Mouse (Mus musculus) embryonic facial prominence, embryonic 14.5 days (tissue): ENCODE measurements around the gene Snrpd3. TPM values are rescaled to one million over a fixed set of nuclear protein-coding genes. Genes with fewer than 3 reads are reported as not detected.

Experiments used
- ATAC-seq: fragments of 200-750 bp; cut with Nextera tagmentation; 2 replicates; pipeline ENCODE4 v1.8.0; 2017; ENCODE audit warnings: low read depth, moderate number of reproducible peaks, moderate TSS enrichment
- DNase-seq: peaks from one replicate; pipeline ENCODE4 v3.0.0-alpha.2; 2015; ENCODE audit warnings: low spot score
- H3K27ac ChIP-seq: fragments of 300-500 bp; sonication (generic); replicated peaks from 2 replicates; pipeline ENCODE4 v1.5.1; 2014; ENCODE audit warnings: low read depth, mild to moderate bottlenecking, low read length, moderate library complexity
- H3K27me3 ChIP-seq: fragments of 300-500 bp; sonication (generic); replicated peaks from 2 replicates; pipeline ENCODE4 v1.6.1; 2014; ENCODE audit warnings: low read length; ENCODE audit not compliant: control insufficient read depth, insufficient read depth
- H3K36me3 ChIP-seq: fragments of 300-500 bp; sonication (generic); 2 replicates; pipeline ENCODE4 v1.6.1; 2014; ENCODE audit warnings: low read length, mixed read lengths; ENCODE audit not compliant: control insufficient read depth, insufficient read depth
- H3K4me1 ChIP-seq: fragments of 300-500 bp; sonication (generic); 2 replicates; pipeline ENCODE4 v1.6.1; 2014; ENCODE audit warnings: antibody characterized with exemption, low read length; ENCODE audit not compliant: control insufficient read depth, insufficient read depth
- H3K4me2 ChIP-seq: fragments of 300-500 bp; sonication (generic); 2 replicates; pipeline ENCODE4 v1.6.1; 2014; ENCODE audit warnings: low read depth, mild to moderate bottlenecking, low read length, moderate library complexity, mixed read lengths
- H3K4me3 ChIP-seq: fragments of 300-500 bp; sonication (generic); 2 replicates; pipeline ENCODE4 v1.5.1; 2014; ENCODE audit warnings: low read depth, mild to moderate bottlenecking, low read length
- H3K9ac ChIP-seq: fragments of 300-500 bp; sonication (generic); 2 replicates; pipeline ENCODE4 v1.6.1; 2014; ENCODE audit warnings: low read depth, mild to moderate bottlenecking, low read length, moderate library complexity, mixed read lengths
- H3K9me3 ChIP-seq: fragments of 300-500 bp; sonication (generic); 2 replicates; pipeline ENCODE4 v1.6.1; 2016; ENCODE audit warnings: low read length; ENCODE audit not compliant: control insufficient read depth
- WGBS: fragments of 180-500 bp; shearing (Covaris S2); extraction: QIAGEN DNeasy Blood & Tissue Kit; methylation state at CpG from one replicate; pipeline ENCODE4 v1.1.7; 2014; 5-methylcytosine and 5-hydroxymethylcytosine counted together
- polyA plus RNA-seq: library from polyadenylated mRNA; unstranded; fragments of >200 nt; fragmentation: Nextera tagmentation; extraction: Ambion mirVana; gene quantifications from 2 replicates; pipeline ENCODE4 v1.2.1, GENCODE M21; 2014

Snrpd3 gene
- polyA plus RNA-seq, 1 experiment from 2014 or later: 162 TPM

- no peaks in the 10 kb centered on the region for H3K4me1 ChIP-seq
- H3K9me3 ChIP-seq: no peaks in the 10 kb centered on the region
- no peak overlapping the region for H3K27ac ChIP-seq
- no peak overlapping the region for H3K9ac ChIP-seq
- H3K4me3 ChIP-seq: no peak overlapping the region
- DNase-seq (peak; percentile 12), ATAC-seq (no peak)
- WGBS: 74% methylated on average over 11 of the region's 11 CpGs
- H3K36me3 ChIP-seq: no peaks in the 10 kb centered on the region
- H3K27me3 ChIP-seq: no peaks in the 10 kb centered on the region
- no peak overlapping the region for H3K4me2 ChIP-seq
Observed at GRCm38 (mm10) chr10:75482919-75483483, 34.4 kb upstream of the Snrpd3 start.

DNA sequence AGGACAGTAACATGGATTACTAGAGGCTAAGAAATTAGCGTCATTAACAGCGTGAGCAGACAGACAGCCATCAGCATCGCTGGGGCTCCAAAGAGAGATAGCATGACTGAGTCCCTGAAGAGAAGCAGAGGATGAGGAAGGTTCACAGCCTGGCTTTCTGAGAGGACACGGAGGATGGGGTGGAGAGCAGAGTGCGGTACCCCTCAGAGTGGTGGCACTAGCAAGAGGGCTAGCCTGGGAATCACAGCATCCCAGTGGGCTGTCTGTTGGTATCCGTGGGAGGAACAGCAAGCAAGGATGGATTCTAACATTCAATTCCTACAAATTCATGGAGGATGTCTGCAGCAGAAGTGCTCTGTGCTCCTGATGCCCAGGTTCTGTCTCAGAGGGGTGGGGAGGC lies 33.3 kb upstream of the Snrpd3 start:
- Histone ChIP-seq H3K9ac (no peak overlapping the region), H3K4me1 (no peaks in the 10 kb centered on the region), H3K27ac (no peak overlapping the region), H3K4me3 (no peak overlapping the region), H3K27me3 (no peaks in the 10 kb centered on the region), H3K36me3 (no peaks in the 10 kb centered on the region), H3K4me2 (no peak overlapping the region), H3K9me3 (no peaks in the 10 kb centered on the region)
- no peak for DNase-seq
- no peak for ATAC-seq
- WGBS: 87% methylated on average over 6 of the region's 6 CpGs

- WGBS: 64% methylated on average over 6 of the region's 6 CpGs
- Histone ChIP-seq H3K27me3 (no peaks in the 10 kb centered on the region), H3K4me2 (no peak overlapping the region), H3K36me3 (no peaks in the 10 kb centered on the region), H3K9me3 (no peaks in the 10 kb centered on the region), H3K4me3 (no peak overlapping the region), H3K9ac (no peak overlapping the region), H3K4me1 (no peaks in the 10 kb centered on the region), H3K27ac (no peak overlapping the region)
- DNase-seq (no peak), ATAC-seq (no peak)
Observed at GRCm38 (mm10) chr10:75484767-75485166, 32.6 kb upstream of the Snrpd3 start.

- Histone ChIP-seq H3K36me3 (no peaks in the 10 kb centered on the region), H3K27ac (no peak overlapping the region), H3K4me2 (no peak overlapping the region), H3K4me3 (no peak overlapping the region), H3K27me3 (no peaks in the 10 kb centered on the region), H3K9me3 (no peaks in the 10 kb centered on the region), H3K4me1 (no peaks in the 10 kb centered on the region), H3K9ac (no peak overlapping the region)
- ATAC-seq (peak; percentile 67; the same call in 1 of the 2 replicates), DNase-seq (peak; percentile 81)
- 57% methylated on average over 9 of the region's 9 CpGs for WGBS
Observed at GRCm38 (mm10) chr10:75486086-75486979, 31.0 kb upstream of the Snrpd3 start.

DNA sequence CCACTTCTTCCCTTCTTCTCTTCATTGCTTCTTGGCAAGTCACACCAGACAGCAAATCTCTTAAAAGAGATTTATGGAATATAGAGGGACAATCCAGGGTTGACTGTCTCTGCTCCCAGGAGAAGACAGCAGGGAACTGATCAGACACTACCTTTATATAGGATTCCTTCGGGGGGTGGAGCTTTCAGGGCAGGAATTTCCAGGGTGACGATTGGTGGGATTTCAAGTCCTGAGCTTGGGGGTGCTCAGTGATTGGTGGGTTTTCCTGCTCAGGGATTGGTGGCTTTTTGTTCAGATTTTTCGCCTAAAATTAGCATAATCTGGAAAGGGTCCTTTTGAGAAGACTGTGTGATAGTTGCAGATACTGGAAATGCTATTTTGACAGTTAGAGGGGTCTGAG lies 30.2 kb upstream of the Snrpd3 start:
- no peaks in the 10 kb centered on the region for H3K27me3 ChIP-seq
- no peaks in the 10 kb centered on the region for H3K4me1 ChIP-seq
- DNase-seq (no peak), ATAC-seq (no peak)
- 65% methylated on average over 3 of the region's 3 CpGs for WGBS
- H3K9me3 ChIP-seq: no peaks in the 10 kb centered on the region
- H3K4me2 ChIP-seq: no peak overlapping the region
- no peak overlapping the region for H3K9ac ChIP-seq
- H3K4me3 ChIP-seq: no peak overlapping the region
- H3K27ac ChIP-seq: no peak overlapping the region
- no peaks in the 10 kb centered on the region for H3K36me3 ChIP-seq

GRCm38 (mm10) chr10:75489522-75489921 lies 27.8 kb upstream of the Snrpd3 start:
- Histone ChIP-seq H3K4me2 (no peak overlapping the region), H3K9me3 (no peaks in the 10 kb centered on the region), H3K36me3 (no peaks in the 10 kb centered on the region), H3K4me3 (no peak overlapping the region), H3K27ac (no peak overlapping the region), H3K9ac (no peak overlapping the region), H3K4me1 (no peaks in the 10 kb centered on the region), H3K27me3 (no peaks in the 10 kb centered on the region)
- 74% methylated on average over 2 of the region's 2 CpGs for WGBS
- no peak for DNase-seq
- no peak for ATAC-seq

DNA sequence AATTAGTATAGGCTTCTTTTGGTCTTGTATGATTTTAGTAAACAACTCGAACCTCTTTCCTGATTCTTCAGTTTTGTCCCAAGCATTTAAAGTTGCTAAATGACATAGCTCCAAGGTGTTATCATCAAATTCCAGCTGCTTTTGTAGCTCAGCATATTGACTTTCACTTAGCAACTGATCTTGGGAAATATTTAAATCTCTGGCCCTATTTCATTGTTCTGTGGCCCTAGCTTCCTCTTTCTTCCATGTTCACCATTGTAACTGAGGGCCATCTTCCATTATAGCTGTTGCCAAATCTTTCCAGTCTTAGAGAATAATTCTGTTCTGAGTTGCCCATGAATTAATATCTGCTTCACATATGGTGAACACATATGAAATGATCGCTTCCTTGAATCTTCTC lies 26.6 kb upstream of the Snrpd3 start:
- ATAC-seq (no peak), DNase-seq (no peak)
- no peaks in the 10 kb centered on the region for H3K4me1 ChIP-seq
- no peak overlapping the region for H3K4me3 ChIP-seq
- no peak overlapping the region for H3K4me2 ChIP-seq
- H3K27ac ChIP-seq: no peak overlapping the region
- WGBS: 74% methylated on average over 2 of the region's 2 CpGs
- no peaks in the 10 kb centered on the region for H3K9me3 ChIP-seq
- no peaks in the 10 kb centered on the region for H3K27me3 ChIP-seq
- H3K9ac ChIP-seq: no peak overlapping the region
- H3K36me3 ChIP-seq: no peaks in the 10 kb centered on the region

GRCm38 (mm10) chr10:75491234-75491935 lies 26.0 kb upstream of the Snrpd3 start:
- H3K27ac ChIP-seq: no peak overlapping the region
- H3K9ac ChIP-seq: no peak overlapping the region
- H3K4me1 ChIP-seq: no peaks in the 10 kb centered on the region
- ATAC-seq (no peak), DNase-seq (no peak)
- no peaks in the 10 kb centered on the region for H3K9me3 ChIP-seq
- no peaks in the 10 kb centered on the region for H3K27me3 ChIP-seq
- 79% methylated on average over 3 of the region's 3 CpGs for WGBS
- no peak overlapping the region for H3K4me3 ChIP-seq
- H3K4me2 ChIP-seq: no peak overlapping the region
- H3K36me3 ChIP-seq: no peaks in the 10 kb centered on the region
